Mouse (Mus musculus) olfactory bulb, adult 2 months (tissue): ENCODE results near the gene Rab22a. TPM values are rescaled to one million over a fixed set of nuclear protein-coding genes. Genes with fewer than 3 reads are reported as not detected.

Source experiments
- H3K27ac ChIP-seq: fragments of 200-500 bp; 2 replicates; pipeline ENCODE4 v1.5.1; 2012; ENCODE audit warnings: low read depth, low read length; ENCODE audit not compliant: insufficient read depth
- H3K4me1 ChIP-seq: fragments of 200-500 bp; 2 replicates; pipeline ENCODE4 v1.6.1; 2012; ENCODE audit warnings: low read length; ENCODE audit not compliant: control insufficient read depth, insufficient read depth
- H3K4me3 ChIP-seq: fragments of 200-500 bp; 2 replicates; pipeline ENCODE4 v1.5.1; 2012; ENCODE audit warnings: mild to moderate bottlenecking, low read depth, low read length, moderate library complexity; ENCODE audit not compliant: insufficient read depth
- CTCF ChIP-seq: fragments of 200-500 bp; IDR thresholded peaks from 2 replicates; pipeline ENCODE4 v1.5.1; 2012; ENCODE audit warnings: low read depth, mild to moderate bottlenecking, low read length, moderate library complexity; ENCODE audit not compliant: insufficient read depth
- POLR2A ChIP-seq: fragments of 200-500 bp; IDR thresholded peaks from 2 replicates; pipeline ENCODE4 v1.6.1; 2012; ENCODE audit warnings: mild to moderate bottlenecking, low read depth, low read length, moderate library complexity; ENCODE audit not compliant: insufficient read depth
- WGBS: fragments of 180-500 bp; shearing (Covaris S2); methylation state at CpG from one replicate; pipeline ENCODE4 v1.1.7; 2018; 5-methylcytosine and 5-hydroxymethylcytosine counted together
- polyA plus RNA-seq: library from polyadenylated mRNA; stranded (reverse); fragments of >200 nt; gene quantifications from 2 replicates; pipeline ENCODE4 v1.2.4, GENCODE M21; 2012; ENCODE audit warnings: low replicate concordance; ENCODE audit not compliant: missing spikeins, insufficient read depth, insufficient read length

The Rab22a gene
- polyA plus RNA-seq, 1 experiment = not detected

DNA sequence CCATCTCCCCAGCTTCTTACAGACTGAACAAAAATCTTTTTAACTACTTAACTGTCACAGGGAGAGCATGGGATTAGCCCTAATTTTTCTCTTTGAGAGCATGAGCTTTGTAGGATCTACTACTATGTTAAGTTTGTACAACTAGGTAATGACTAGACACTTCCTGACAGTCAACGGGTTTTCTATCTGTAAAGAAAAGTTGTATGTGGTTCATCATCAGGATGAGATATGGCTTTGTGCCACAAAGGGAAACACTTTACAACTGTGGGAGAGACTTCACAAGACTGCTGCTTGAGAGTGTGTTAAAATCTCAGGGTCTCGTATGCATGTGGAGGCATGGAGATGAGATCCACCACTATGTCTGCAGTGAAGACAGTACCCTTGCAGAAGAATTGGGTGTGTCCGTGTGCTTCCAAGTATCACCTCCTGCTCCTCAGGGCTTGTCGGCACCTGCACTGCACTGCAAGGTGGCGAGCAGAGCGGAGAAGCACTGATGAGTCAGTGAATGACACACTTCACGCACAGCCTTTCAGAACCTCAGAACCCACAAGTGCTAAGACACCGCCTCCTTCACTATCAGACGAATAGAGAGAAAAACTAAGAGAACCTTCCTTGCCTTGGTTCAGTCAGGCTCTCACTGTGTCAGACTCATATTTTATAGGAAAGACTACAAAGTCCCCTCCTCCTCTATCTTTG lies 2.8 kb downstream of the Rab22a start:
- H3K4me3 ChIP-seq = no peak overlapping the region
- no peak for TF ChIP-seq CTCF
- TF ChIP-seq POLR2A = no peak
- 93% methylated on average over 9 of the region's 9 CpGs for WGBS
- H3K4me1 ChIP-seq = peaks cover 9% of the 10 kb centered on the region; the same call in 1 of the 2 replicates
- H3K27ac ChIP-seq = no peak overlapping the region

DNA sequence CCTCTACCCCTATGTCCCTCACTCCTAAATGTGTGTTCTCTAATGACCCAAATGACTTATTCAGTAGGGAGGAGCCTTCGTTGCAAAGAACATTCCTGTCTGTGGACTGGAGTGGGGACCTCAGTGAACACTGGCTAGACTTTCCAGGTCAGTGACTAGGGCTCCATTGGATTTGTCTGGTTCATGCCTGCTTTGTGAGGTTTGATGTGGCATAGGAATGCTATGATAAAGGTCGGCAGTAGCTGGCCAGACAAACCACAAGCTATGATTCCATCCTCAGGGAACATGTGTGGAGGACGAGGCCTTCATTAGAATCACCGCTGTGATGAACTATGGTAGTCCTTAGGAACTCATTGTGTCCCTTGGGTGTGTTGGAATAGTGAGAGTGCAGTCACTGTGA lies 5.2 kb downstream of the Rab22a start:
- WGBS = 89% methylated on average over 4 of the region's 4 CpGs
- TF ChIP-seq POLR2A (no peak), CTCF (no peak)
- Histone ChIP-seq H3K4me1 (peaks cover 5% of the 10 kb centered on the region; the same call in 1 of the 2 replicates), H3K27ac (no peak overlapping the region), H3K4me3 (no peak overlapping the region)

DNA sequence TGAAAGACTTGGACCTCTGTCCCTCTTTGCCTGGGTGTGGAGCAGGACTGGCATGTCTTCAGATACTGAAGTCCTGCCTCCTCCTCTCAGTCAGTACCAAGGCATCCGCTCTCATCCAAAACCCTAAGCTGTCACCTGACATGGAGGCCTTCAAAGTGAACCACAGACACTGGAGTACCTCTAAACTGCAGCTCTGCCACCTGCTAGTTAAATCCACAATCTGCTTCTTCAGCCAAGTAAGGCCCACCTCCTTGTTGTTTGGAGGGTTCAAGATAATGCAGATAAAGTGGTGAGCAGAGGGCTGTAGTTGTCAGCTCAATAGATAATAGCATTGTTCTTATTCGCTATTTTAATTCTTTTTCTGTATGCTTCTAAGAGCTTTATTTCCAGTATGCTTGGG lies 5.7 kb downstream of the Rab22a start:
- Histone ChIP-seq H3K4me3 (no peak overlapping the region), H3K27ac (no peak overlapping the region), H3K4me1 (peaks cover 5% of the 10 kb centered on the region; the same call in 1 of the 2 replicates)
- no peak for TF ChIP-seq POLR2A
- no peak for TF ChIP-seq CTCF
- WGBS = 73% methylated on average over 2 of the region's 2 CpGs

DNA sequence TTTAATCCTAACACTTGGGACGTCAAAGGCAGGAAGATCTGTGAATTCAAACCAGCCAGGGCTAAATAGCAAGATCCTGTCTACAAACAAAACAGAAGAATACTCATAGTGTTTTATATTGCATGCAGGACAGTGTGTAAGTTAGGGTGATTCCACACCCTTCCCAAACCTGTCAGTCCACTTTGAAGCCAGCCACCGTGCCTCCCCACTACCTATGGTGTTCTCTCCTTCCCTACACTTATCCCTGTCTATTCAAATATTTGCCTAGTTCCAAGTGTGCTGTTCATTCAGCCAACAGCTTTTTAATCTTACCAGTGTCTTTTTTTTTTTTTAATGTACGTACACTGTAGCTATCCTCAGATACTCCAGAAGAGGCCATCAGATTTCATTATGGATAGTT lies 7.3 kb downstream of the Rab22a start:
- TF ChIP-seq POLR2A (no peak), CTCF (no peak)
- H3K4me3 ChIP-seq = no peak overlapping the region
- WGBS = 93% methylated on average over 3 of the region's 3 CpGs
- peaks cover 3% of the 10 kb centered on the region; the same call in 1 of the 2 replicates for H3K4me1 ChIP-seq
- no peak overlapping the region for H3K27ac ChIP-seq

DNA sequence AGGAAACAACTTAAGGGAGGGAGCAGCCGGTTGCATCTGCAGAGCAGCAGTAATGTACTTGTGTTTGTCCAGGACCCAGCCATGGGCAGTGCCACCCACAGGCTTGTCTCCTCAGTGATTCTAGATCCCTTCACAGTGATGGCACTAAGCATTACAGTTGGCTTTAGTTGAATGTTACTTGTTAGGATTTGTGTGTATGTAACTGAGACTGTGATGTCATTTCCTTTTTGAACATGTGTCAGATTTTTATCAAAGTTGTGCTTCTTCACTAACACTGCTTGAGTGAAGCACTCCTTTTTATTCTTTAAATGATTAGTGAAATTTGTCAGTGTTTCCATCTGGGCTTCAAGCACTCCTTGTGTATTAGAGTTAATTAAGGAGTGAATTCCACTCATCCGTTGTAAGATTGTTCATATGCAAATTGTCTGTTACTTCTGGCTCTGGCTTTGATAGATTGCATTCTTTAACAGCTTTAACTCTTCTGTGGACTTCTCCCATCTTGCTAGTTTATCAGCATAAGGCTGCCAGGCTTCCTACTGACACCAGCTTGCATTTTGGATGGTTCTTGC lies 12.9 kb downstream of the Rab22a start:
- TF ChIP-seq POLR2A = no peak
- Histone ChIP-seq H3K27ac (no peak overlapping the region), H3K4me1 (0 out of 2 replicates have a peak, but pooled peaks cover 3% of the 10 kb centered on the region), H3K4me3 (no peak overlapping the region)
- 55% methylated on average over 2 of the region's 2 CpGs for WGBS

DNA sequence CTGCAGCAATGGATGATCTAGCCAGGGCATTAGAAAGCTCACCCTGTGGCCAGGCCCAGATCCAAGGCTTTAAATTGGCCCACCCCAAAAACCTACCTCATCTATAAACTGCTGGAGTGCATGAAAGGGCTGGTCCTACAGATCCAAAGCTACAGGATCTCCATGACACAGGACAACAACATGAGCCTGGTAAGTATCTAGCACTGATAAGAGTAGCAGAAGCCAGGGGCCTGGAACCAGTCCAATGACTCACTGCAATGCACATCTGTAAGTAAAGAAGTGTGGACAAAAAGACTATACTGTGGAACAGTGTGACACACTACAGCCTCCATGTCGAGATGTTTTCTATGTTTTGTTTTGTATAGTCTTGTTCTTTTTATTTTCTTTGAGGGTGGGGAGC lies 13.9 kb downstream of the Rab22a start:
- 72% methylated on average over 1 of the region's 1 CpGs for WGBS

DNA sequence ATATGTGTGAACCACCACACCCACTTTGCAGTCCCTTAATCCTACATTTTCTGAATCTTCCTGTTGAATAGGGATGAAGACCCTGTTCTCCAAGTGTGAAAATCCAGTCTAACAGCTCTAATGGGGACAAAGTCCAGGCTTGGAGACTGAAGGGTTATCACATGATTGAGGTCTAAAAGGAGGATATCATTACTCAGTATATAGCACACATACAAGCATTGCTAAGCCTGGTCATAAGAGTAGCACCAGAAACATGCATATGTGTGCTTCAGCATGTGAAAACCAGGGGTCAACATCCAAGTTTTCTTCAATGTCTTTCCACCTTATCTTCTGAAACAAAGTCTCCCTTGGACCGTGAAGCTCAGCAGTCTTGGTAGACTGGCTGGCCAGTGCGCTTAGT lies 19.0 kb downstream of the Rab22a start:
- TF ChIP-seq POLR2A = no peak
- no peak for TF ChIP-seq CTCF
- WGBS = 97% methylated on average over 2 of the region's 2 CpGs
- Histone ChIP-seq H3K27ac (no peak overlapping the region), H3K4me1 (peaks cover 4% of the 10 kb centered on the region), H3K4me3 (no peak overlapping the region)

More for the DNA sequence above, 13.9 kb downstream of the Rab22a start:
- Histone ChIP-seq H3K4me1 (0 out of 2 replicates have a peak, but pooled peaks cover 3% of the 10 kb centered on the region), H3K27ac (no peak overlapping the region), H3K4me3 (no peak overlapping the region)
- TF ChIP-seq CTCF = no peak

DNA sequence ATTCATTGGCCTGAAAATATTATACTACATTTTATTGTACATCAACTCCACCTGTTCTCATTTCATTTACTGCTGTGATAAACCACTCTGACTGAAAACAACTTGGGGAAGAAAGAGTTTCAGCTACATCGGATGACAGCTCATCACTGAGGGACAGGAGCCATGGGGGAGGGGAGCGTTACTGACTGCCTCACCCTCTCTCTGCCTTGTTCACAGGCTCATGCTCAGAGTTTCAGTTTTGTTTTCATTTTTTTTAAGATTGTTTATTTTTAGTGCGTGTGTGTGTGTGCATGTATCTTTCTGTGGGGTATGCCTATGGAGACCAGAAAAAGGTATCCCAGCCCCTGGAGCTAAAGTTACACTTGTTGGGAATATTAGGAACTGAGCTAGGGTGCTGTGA lies 19.7 kb downstream of the Rab22a start:
- H3K27ac ChIP-seq = no peak overlapping the region
- 81% methylated on average over 3 of the region's 3 CpGs for WGBS
- peaks cover 5% of the 10 kb centered on the region for H3K4me1 ChIP-seq
- no peak for TF ChIP-seq CTCF
- TF ChIP-seq POLR2A = no peak
- H3K4me3 ChIP-seq = no peak overlapping the region

DNA sequence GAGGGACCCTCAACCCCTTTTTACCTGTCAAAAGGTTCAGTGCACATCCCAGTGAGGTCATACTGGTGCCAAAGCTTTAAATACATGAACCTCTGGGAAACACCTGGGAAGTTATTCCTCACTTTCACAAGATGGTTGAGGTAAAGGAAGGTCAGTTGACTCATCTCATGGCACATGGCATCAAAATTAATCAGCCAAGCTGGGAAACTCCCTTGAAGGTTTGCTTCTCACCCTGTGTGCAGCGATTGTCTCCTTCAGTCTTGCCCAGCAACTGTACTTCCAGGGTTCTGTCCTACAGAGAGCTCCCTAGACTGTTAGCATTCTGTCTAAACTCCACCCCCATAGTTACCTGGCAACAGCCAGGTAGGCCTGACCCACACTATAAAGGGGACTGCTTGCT lies 20.6 kb downstream of the Rab22a start:
- H3K4me3 ChIP-seq = no peak overlapping the region
- no peak overlapping the region for H3K27ac ChIP-seq
- peaks cover 5% of the 10 kb centered on the region for H3K4me1 ChIP-seq
- WGBS = 80% methylated on average over 1 of the region's 1 CpGs
- TF ChIP-seq POLR2A = no peak
